Mouse (Mus musculus) frontal cortex, adult 2 months (tissue): ENCODE measurements at regions not wholly inside any gene's neighbourhood (a gene's known extent, or its start where the extent isn't known, plus 50 kb on each side); places are given as distances from the start of the nearest gene placed in this dataset.

Experiments used
- DNase-seq, 2 experiments: peaks; one replicate each; pipeline ENCODE4 v3.0.0; 2022; ENCODE audit warnings: low spot score in 1 of 2; ENCODE audit errors: extremely low spot score in 1 of 2

DNA sequence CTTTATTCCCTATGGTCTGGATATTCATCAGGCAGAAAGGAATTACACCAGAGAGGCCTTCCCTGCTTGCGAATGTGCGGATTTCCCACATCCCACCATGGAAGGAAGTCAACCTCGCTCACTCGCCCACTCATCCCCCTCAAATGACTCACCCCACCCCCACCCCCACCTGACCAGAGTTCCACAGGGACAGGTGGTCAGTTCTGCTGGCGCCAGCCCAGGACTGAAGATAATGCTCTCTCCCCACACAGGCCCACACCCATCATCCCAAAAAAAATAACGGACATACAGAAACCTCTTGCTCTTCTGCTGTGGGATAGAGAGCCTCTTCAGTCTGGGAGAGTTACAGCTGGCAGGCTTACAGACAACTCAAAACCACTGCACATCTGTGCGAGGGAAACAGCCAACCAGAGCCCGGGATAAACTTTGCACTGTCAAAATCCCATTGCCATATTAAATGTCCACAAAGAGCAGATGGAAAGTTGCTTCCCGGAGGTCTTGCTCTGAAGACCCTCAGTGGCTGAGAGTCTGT lies 128.0 kb downstream of the Lrrc30 start:
- DNase-seq = no peak

DNA sequence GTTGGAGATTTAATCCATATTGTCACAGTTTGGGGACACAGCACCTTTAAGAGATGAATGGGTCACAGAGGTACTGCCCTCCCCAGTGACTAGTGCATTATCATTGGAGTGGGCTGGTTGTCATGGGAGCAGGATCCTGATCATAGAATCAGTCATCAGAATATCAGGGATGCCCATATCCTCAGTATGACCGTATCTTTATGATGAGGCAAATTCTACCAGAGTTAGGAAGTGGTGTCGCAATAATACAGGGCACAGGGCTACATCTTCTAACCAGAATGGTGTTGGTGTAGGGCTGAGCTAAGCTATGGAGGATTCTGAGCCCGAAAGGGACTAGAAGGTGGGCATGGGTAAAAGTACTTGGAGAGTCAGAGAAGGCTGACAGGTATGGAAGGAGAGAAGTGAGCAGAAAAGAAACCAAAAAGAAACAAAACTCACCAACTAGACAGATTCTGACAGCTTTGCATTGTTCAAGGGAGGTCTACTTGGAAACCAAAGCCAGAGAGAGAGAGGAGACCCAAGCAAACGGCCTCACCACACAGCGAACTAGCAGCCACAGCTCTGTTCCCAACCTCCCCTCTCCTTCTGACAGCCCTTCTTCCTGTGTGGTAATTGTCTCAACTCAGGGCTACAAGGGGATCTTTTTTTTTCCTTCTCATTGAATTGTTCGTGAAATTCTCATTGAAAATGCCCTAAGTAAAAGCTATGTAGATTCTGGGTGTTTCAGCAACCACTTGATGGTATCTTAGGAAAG lies 129.2 kb downstream of the Lrrc30 start:
- no peak for DNase-seq

DNA sequence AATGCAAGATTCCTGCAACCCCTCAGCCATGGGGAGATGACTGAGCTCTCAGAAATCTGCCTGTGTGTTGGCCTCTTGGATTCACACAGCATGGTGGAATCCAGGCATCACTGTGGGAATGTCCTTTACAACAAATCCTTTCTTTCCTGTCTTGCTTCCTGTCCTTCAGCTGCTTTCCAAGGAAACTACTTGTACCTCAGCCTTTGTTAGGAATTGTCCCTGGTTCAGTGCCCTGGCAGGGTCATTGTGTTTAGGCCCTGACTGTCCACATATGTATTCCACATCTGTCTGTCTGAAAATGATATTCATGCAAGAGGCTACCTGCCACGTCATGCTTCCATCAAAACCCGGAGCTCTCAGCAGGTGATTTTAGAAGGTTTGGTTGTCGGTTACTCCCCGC lies 129.9 kb downstream of the Lrrc30 start:
- DNase-seq = no peak

DNA sequence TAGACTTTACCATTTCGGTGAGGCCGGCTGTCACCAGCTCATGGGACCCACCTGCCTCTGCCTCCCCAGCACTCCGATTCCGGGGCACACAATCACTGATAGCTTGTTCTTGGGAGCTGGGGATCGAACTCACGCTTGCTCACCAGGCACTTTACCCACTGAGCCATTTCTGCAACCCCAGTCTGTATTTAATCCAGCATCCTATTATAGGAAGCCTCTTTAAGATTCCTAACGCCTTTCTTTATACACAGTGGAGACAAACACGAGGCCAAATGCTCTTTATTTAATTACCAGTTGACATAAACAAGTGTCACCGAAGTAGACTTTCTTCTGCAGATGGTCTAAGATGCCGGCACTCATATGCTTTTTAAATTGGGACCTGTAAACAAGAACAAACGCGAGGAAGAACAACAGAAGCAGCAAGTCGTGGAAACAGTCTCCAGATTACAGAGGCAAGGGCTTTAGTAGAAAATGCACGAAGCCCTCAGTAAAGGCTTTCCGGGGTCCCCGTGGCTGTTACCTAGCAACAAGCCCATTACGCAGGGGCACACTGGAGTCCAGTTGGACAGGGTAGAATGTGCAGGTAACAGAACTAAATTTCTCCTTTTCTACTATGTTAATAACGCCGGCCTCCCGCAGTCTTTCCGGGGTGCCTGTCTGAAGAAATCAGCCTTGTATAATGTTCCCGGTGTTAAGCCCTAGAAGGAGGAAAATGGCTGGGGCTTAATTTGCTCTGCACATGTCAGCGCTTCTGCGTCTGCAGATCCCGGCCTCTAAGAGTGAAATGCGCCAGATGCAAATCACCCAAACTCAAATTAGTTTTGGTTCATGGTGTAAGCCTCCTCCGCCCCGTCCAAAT lies 132.5 kb downstream of the Lrrc30 start:
- peak in 1 of 2 experiments; percentile 17 for DNase-seq

DNA sequence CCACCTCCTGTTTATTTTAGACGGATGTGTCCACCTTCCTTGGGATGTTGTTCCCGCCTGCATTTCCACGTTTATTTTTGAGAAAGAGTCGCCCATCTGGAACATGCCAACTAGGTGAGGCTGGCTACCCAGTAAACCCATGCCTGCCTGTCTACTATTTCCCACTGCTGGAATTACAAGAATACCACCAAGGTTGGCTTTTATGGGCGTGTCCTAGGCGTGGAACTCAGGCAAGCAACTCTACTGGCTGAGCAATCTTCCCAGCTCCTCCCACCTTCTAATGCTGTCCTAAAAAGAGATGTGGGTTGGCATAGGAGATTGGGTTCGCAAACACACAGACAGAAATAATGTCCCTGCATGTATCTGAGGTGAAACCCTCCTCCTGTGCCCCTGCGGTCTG lies 135.1 kb downstream of the Lrrc30 start:
- DNase-seq = no peak

DNA sequence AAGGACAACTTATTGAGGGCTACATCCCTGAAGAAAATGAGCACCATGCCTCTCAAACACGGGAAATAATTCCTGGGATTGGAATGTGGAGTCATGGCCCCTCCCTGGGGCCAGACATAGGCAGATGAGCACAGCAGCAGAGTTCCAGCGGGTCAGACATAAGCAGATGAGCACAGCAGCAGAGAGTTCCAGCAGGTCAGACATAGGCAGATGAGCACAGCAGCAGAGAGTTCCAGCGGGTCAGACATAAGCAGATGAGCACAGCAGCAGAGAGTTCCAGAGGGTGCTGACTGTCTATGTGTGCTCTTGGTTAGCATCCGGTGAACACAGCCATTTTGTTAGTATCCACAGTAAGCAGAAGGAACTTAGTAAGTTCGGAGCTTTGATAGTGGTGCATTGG lies 126.2 kb upstream of the Ptprm start:
- DNase-seq = no peak

DNA sequence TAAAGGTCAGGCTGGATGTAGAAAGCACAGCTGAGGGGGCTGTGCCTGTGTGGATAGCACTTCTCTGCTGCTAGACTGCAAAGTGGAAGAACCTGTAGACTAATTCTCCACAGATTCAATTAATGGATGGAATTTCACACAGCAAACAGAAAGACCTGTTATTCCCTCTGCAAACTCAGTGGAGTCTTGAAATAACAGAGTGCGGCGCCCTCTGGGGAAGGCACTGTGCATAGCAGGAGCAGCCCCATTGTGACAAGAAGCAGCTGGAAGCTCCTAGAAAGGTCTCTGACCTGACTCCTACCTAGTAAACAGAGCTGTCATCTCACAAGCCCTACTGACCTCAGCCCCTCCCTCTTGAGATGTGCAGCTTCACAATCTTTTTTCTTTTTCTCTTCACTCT lies 118.9 kb upstream of the Ptprm start:
- peak in 1 of 2 experiments; percentile 82 for DNase-seq

DNA sequence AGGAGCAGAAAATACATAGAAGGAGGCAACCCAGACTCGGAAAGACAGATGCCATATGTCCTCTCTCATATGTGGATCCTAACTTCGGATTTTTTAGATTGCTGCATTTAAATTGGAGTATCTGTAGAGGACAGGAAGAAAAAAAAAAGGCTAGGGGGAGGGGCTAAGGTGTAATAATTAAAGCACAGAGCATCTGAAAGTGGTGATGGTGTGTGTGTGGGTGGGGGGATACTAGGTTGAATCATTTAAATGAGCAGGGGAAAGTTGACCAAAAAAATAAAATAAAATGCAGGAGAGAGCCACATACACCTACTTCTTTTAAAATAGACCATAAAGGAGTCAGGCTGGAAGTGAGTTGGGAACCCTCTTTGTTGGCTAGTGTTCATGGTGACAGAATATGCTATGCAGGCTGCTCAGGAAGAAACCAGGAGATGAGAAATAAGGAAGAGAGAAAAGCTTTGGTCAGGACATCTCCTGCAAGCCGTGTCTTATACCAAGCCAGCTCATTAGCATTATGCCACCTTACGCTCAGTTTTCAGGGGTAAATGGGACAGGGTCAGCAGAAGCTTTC lies 104.7 kb upstream of the Ptprm start:
- peak in 1 of 2 experiments; percentile 23 for DNase-seq

DNA sequence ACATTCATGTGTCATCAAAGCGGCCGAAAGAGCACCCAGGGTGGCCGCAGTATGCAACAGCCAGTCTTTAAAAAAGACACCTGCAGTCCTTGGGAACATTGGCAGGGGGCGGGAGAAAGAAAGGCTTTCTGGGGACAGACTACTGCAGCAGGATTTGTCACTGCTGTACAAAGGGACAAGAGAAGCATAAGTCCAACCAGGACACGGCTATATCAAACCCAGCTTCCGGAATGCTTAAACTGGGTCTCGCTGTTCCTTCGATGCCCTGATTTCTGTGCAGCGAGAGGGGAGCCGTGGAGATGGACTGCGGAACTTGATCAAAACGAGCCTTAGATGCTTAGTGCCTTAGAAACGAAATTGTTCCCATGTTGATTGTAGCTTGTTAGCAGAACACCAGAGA lies 97.7 kb upstream of the Ptprm start:
- DNase-seq = no peak

DNA sequence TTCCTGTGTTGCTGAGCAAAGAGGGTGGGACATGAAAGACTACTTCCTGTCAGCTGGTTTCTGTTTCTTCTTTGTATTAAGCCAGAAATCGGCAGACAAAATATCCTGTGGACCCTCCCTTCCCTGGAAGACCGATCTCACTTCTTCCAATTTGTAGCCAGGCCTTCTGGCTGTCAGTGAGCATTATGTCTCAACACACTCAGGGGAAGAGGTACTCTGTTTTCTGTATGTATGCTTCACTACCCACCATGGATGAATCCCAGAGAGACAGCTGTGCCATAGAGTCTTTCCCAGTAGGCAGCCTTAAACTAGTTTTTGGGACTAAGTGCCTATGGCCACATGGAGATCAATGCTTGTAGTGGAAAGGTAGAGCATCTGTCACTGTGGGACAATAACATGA lies 96.8 kb upstream of the Ptprm start:
- no peak for DNase-seq

DNA sequence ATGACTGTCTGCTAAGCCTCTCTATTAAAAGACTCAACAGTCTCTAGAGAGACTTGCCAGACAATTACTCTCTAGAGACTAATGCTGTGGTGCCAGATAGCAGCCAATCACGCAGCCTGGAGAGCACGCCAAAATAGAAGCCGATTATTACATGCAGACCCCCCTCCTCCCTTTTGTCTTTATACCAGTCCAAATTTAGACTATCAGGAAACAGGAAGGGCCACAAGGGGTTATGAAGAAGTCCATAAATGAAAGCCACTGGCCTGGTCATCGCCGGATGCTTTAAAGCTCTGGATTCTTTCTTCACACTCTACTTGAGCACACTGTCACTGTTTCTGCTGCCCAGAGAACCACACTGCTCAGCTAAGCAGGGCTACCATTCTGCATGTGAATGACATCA lies 95.8 kb upstream of the Ptprm start:
- DNase-seq = no peak

DNA sequence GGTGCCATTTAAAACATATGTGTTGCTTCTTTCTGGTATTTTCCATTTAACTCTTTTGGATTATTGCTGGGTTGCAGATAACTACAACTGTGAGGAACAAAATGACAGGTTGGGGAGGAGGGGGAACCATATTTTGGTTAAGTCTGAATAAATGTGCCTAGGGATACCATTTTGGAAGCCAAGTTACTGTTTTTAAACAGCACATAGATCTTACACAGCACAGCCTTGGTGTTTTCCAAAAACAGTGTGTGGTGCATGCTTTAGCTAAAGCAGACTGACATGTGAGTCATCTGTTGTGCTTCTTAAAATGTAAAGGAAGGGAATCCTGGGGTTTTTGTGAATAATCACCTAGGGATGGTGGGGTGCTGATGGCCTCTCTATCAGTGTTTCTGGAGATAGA lies 91.7 kb upstream of the Ptprm start:
- peak in 1 of 2 experiments; percentile 31 for DNase-seq

DNA sequence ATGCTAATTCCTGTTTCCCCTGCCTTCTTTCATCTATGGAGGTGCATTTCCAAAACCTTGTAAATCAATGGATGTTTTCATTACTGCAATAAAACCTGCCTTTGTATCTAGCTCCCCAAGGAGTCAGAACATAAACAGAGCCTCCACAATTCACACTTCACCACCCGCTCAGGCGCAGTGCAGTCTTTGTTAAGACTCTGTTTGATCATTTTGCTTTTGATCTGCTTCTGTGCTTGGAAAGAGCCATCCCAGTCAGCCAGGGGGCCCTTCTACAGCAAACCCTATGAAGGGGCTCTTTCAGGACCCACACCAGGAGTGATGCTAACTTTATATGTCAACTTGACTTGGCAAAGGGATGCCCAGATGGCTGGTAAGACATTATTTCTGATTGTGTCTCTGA lies 86.7 kb upstream of the Ptprm start:
- no peak for DNase-seq

DNA sequence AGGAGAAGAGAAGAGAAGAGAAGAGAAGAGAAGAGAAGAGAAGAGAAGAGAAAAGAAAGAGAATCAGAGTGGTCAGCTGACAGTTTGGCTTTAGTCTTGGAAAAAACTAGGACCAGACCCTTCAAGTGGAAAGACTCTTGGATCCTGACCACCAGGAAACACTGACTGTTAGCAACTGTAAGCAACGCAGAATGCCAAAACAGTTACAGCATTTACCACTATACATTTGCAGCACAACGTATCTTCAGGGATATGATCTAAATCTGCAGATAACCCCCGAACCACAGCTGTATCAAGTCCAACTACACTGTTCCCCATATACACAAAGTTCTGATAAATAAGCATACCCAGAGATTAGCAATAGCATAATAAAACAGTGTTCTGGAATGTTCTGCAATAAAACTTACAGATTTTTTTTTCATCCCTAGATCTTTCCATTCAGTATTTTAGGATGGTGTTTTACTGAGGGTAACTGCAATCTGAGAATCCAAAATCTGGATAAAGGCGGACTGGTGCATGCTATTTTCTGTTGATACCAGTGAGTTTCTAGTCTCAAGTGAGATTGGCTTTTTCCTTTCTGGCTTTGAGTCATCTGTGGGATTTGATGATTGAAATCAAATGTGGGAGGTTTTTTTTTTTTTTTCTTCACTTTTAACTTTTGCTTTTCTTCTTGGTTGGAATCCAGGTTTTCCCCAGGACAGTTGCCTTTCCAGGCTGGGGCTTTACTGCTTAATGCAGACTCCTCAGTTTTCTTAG lies 65.9 kb upstream of the Ptprm start:
- DNase-seq = no peak

DNA sequence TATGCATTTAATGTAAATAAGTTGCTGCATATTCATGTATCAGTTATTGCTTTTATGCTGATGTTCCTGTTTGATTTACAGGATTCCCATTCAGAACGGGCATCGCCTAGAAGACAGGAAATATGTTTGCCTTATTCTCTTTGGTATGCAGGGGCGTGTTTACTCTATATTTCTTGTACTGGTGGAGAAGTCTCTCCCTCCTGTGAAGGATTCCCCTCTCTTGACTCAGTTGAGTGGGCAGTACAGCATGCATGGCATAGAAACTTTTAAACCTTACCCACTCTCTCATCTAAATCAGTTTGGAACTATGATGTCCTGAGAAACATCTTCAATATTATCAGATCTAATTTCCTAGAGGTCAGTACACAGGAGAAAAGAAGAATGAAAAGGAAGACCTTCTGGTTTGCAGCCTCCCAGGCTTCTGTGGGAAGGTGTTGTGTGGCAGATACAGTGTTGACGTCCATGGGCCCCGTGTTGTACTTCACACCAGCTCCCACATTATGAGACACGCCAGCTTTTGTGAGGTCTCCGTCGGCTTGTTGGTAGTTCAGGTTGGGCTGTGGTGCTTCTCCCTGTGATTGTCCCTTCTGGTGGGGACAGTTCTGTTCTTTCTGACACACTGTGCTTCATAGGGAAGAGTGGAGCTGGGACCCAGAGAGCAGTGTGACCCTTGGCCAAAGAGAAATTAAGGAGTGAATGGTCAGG lies 58.4 kb upstream of the Ptprm start:
- peak in 1 of 2 experiments; percentile 28 for DNase-seq

DNA sequence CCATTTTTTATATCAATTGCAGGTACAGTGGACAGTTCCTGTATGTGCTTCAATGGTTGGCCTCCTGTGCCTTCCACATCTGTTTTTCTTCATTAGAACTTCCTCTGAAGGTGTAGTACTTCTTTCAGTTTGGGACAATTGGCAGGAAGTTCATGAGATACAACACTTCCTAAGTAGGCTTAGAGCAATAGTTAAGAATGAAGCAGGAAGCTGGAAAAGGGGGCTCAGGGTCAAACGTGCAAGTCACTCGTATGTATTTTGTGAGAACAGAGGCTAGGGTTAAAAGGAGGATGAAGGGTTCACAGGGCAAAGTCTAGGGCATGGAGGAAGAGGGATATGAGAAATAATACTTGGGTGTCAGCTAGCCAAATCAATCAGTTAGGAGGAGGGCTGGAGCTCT lies 55.7 kb upstream of the Ptprm start:
- no peak for DNase-seq

DNA sequence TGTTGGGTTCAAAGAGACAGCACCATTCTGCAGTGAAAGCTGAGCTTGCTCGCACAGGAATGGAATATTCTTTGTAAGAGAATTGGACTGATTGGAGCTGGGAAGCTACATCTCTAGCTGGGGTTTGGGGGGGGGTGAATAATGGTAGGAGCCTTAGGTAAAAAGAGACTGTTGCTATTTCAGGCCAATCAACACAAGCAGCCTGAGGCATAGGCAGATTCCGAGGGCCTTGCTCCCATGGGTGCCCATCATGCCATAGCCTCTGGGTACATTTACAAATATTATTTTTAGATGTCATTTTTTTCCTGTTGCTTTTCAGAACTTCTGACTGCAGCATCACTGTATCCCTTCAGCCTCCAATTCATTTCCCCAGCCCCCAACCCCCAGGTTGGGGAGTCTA lies 51.7 kb upstream of the Ptprm start:
- no peak for DNase-seq
